Mouse (Mus musculus): ENCODE results near the gene 1700025G04Rik. TPM values are rescaled to one million over a fixed set of nuclear protein-coding genes. Genes with fewer than 3 reads are reported as not detected.

The 1700025G04Rik gene
- 14.5 TPM for total RNA-seq (2023)

DNA sequence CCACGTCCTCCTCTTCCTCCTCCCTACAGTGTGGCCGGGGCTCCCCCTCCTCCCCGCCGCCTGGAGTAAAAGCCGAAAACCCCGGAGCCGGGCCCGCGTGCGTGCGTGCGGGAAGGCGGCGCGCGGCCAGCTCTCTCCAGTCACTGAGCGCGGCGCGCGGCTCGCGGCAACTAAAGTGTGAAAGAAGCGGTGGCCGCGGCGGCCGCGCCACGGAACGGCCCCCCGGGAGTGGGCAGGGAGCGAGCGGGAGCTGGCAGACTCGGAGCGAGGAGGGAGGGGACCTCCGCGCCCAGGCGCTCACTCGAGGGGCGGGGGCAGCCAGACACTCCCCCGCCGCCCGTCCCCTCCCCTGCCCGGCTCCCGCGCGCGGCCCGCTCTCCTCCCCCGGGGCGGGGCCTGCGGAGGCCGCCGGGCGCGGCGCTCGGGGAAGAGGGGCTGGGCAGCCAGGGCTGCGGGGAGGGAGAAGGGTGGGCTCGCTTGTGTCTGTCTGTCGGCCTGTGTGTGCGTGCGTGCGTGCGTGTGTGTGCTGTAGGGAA is at the start of gene 1700025G04Rik:
TSS of gene 1700025G04Rik (minus strand) at position 108 of the 536 bp plus-strand sequence.

